Mouse (Mus musculus) G1E (cell line): ENCODE results near the gene Acin1.

Source experiments
- CTCF ChIP-seq: IDR thresholded peaks from 2 replicates; pipeline ENCODE4 v1.5.1; 2012; ENCODE audit warnings: low read depth, low read length, inconsistent platforms, mixed read lengths
- GATA1 ChIP-seq: IDR thresholded peaks from 2 replicates; pipeline ENCODE4 v1.6.1; 2012; ENCODE audit warnings: borderline replicate concordance, low read length, inconsistent platforms, mixed read lengths
- GATA2 ChIP-seq: IDR thresholded peaks from 2 replicates; pipeline ENCODE4 v1.6.1; 2012; ENCODE audit warnings: low read depth, low read length, inconsistent platforms, borderline replicate concordance
- POLR2AphosphoS5 ChIP-seq: IDR thresholded peaks from 2 replicates; pipeline ENCODE4 v1.6.1; 2012; ENCODE audit warnings: low read depth, low read length, inconsistent platforms; ENCODE audit not compliant: insufficient replicate concordance
- TAL1 ChIP-seq: conservative IDR thresholded peaks from 2 replicates; pipeline ENCODE4 v1.6.1; 2012; ENCODE audit warnings: low read depth, low read length, inconsistent platforms, mixed read lengths

GRCm38 (mm10) chr14:54678657-54679304, 8.0 kb downstream of the Acin1 start:
- TF ChIP-seq CTCF = no peak
- no peak for TF ChIP-seq GATA1
- no peak for TF ChIP-seq TAL1
- no peak for TF ChIP-seq GATA2
- no peak for TF ChIP-seq POLR2AphosphoS5
